Mouse (Mus musculus): ENCODE measurements around the gene Golga5.

Golga5 gene

GRCm38 (mm10) chr12:102468894-102469764 is at the start of gene Golga5:
Gene Golga5 (plus strand): TSS chr12:102469135.
- DNase-seq, result peak; percentile 97

GRCm38 (mm10) chr12:102419544-102419943 is 49.4 kb upstream of the Golga5 start:
- DNase-seq, result no peak

- DNase-seq, result no peak
Measured at GRCm38 (mm10) chr12:102420168-102420890, 48.6 kb upstream of the Golga5 start.

GRCm38 (mm10) chr12:102422065-102422464 is 46.9 kb upstream of the Golga5 start:
- no peak for DNase-seq

- DNase-seq, result no peak
Measured at GRCm38 (mm10) chr12:102422623-102423320, 46.2 kb upstream of the Golga5 start.

- DNase-seq, result no peak
Measured at GRCm38 (mm10) chr12:102423625-102424024, 45.3 kb upstream of the Golga5 start.

GRCm38 (mm10) chr12:102424456-102424855 is 44.5 kb upstream of the Golga5 start:
- DNase-seq, result no peak

- DNase-seq, result peak; percentile 26
Measured at GRCm38 (mm10) chr12:102425048-102425578, 43.8 kb upstream of the Golga5 start.

GRCm38 (mm10) chr12:102426285-102426684 is 42.6 kb upstream of the Golga5 start:
- no peak for DNase-seq

- DNase-seq, result no peak
Measured at GRCm38 (mm10) chr12:102429656-102430055, 39.3 kb upstream of the Golga5 start.

GRCm38 (mm10) chr12:102430228-102430627 is 38.7 kb upstream of the Golga5 start:
- no peak for DNase-seq

GRCm38 (mm10) chr12:102432238-102432637 is 36.7 kb upstream of the Golga5 start:
- no peak for DNase-seq

- DNase-seq, result no peak
Measured at GRCm38 (mm10) chr12:102434107-102434506, 34.8 kb upstream of the Golga5 start.

- no peak for DNase-seq
Measured at GRCm38 (mm10) chr12:102436939-102437526, 31.9 kb upstream of the Golga5 start.

GRCm38 (mm10) chr12:102437952-102438351 is 31.0 kb upstream of the Golga5 start:
- no peak for DNase-seq

GRCm38 (mm10) chr12:102438983-102439631 is 29.8 kb upstream of the Golga5 start:
- no peak for DNase-seq

GRCm38 (mm10) chr12:102439632-102440023 is 29.3 kb upstream of the Golga5 start, which contains the start of gene Lgmn:
Gene Lgmn (minus strand): TSS chr12:102439813.
- DNase-seq, result peak; percentile 95

GRCm38 (mm10) chr12:102440551-102440950 is 28.4 kb upstream of the Golga5 start:
- DNase-seq, result no peak

GRCm38 (mm10) chr12:102441141-102441540 is 27.8 kb upstream of the Golga5 start:
- DNase-seq, result no peak

GRCm38 (mm10) chr12:102442639-102443038 is 26.3 kb upstream of the Golga5 start:
- DNase-seq, result no peak

- no peak for DNase-seq
Measured at GRCm38 (mm10) chr12:102443676-102444075, 25.3 kb upstream of the Golga5 start.

GRCm38 (mm10) chr12:102445436-102445835 is 23.5 kb upstream of the Golga5 start:
- DNase-seq, result no peak
